Comparison of ENCODE assay signal across 8 mouse cellular contexts in the genomic region with DNA sequence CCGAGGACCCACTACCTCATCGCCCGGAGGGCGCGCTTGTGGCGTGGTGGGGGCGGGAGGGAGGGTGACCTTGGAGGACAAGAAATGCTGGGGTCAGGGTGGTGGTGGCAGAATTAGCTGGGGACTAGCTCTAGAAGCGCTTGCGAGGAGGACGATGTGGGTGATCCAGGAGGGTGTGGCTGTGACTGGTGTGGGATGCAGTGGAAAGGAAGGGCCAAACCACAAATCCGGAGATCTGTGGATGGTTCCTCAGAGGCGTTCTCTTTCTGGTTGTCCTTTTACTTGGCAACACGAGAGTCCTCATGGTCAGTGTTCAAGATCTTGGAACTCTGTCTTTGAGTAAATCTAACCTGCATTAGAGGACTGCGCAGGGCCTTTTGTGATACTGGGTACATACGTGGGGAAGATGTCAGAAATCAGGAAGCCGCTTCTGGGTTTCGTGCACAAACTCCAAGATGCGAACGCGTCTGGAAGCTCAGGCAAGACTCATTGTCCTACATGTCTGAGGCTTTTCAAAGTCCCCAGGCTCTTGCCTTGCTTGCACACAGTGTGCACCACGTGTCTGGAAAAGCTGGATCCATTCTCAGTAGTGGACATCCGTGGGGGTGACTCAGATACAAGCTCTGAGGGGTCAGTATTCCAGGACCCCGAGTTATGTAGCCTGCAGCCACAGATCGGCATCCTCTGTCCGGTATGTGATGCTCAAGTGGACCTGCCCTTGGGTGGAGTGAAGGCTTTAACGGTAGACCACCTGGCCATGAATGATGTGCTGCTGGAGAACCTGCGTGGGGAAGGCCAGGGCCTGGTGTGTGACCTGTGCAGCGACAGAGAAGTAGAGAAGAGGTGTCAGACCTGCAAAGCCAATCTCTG. TPM values are rescaled to one million over a fixed set of nuclear protein-coding genes. Genes with fewer than 3 reads are reported as not detected.
DNase-seq lines count a peak whose midpoint lies in the region; ATAC-seq and TF ChIP-seq lines count a peak whose summit lies in the region.

No protein-coding gene starts in this region.

- TF ChIP-seq CTCF in midbrain, postnatal 0 days (IDR thresholded peaks at IDR 0.05), result no peak

- peak overlapping the region; percentile 78 for H3K27ac ChIP-seq in embryonic facial prominence, embryonic 13.5 days
- peak overlapping the region; percentile 73 for H3K27ac ChIP-seq in intestine, embryonic 14.5 days (ENCODE audit: low read depth)
- peak overlapping the region; percentile 86 for H3K27ac ChIP-seq in midbrain, postnatal 0 days (ENCODE audit: low read depth, low read length)

- H3K9me3 ChIP-seq in embryonic facial prominence, embryonic 13.5 days, result no peaks in the 10 kb centered on the region
- no peaks in the 10 kb centered on the region for H3K9me3 ChIP-seq in intestine, embryonic 14.5 days (ENCODE audit: control insufficient read depth, low read length)
- H3K9me3 ChIP-seq in midbrain, postnatal 0 days (ENCODE audit: low read length), result no peaks in the 10 kb centered on the region

- ATAC-seq in CD4-positive, CD25-positive, alpha-beta regulatory T cell, adult 4 months, result peak; percentile 1
- peak; percentile 63 for ATAC-seq in embryonic facial prominence, embryonic 13.5 days (ENCODE audit: insufficient number of reproducible peaks, insufficient read depth, low FRiP score, low TSS enrichment, low read depth)
- peak; percentile 64 for ATAC-seq in intestine, embryonic 14.5 days (replicated peaks; ENCODE audit: low FRiP score, low TSS enrichment, low read depth)
- ATAC-seq in midbrain, postnatal 0 days (ENCODE audit: low FRiP score), result peak; percentile 50

- intact Hi-C loops in heart, postnatal 36 days (cut with DNase I), result loop anchor here (10.0 kb wide), 3 partner anchors 238 to 682 kb away; a partner anchor contains a TSS

- H3K9ac ChIP-seq in embryonic facial prominence, embryonic 13.5 days, result peak overlapping the region; percentile 79
- peak overlapping the region; percentile 68 for H3K9ac ChIP-seq in intestine, embryonic 14.5 days (ENCODE audit: low read length)
- H3K9ac ChIP-seq in midbrain, postnatal 0 days (replicated peaks; ENCODE audit: low read length, poor library complexity, severe bottlenecking), result peak overlapping the region; percentile 71

- peak; percentile 95 for DNase-seq in heart, adult 11 months
- no peak for DNase-seq in heart, postnatal 36 days
- no peak for DNase-seq in intestine, embryonic 14.5 days (ENCODE audit: low spot score)
- no peak for DNase-seq in midbrain, postnatal 0 days (ENCODE audit: low spot score)
- no peak for DNase-seq in gastrocnemius, postnatal 10 days
- DNase-seq in spleen, postnatal 10 days (ENCODE audit: low spot score in 2 of 2), result no peak

- peak overlapping the region; percentile 74 for H3K4me2 ChIP-seq in embryonic facial prominence, embryonic 13.5 days
- peak overlapping the region; percentile 80 for H3K4me2 ChIP-seq in intestine, embryonic 14.5 days (ENCODE audit: low read length)
- H3K4me2 ChIP-seq in midbrain, postnatal 0 days (ENCODE audit: low read depth, low read length, poor library complexity, severe bottlenecking), result peak overlapping the region; percentile 75

- no peaks in the 10 kb centered on the region for H3K27me3 ChIP-seq in embryonic facial prominence, embryonic 13.5 days
- H3K27me3 ChIP-seq in intestine, embryonic 14.5 days (replicated peaks; ENCODE audit: control insufficient read depth, insufficient read depth, low read length), result no peaks in the 10 kb centered on the region
- no peaks in the 10 kb centered on the region for H3K27me3 ChIP-seq in midbrain, postnatal 0 days (ENCODE audit: insufficient read depth, low read length)

- whole genome bisulfite sequencing in embryonic facial prominence, embryonic 13.5 days, result 37% methylated on average over 28 of the region's 28 CpGs
- WGBS in intestine, embryonic 14.5 days, result 30% methylated on average over 28 of the region's 28 CpGs
- 37% methylated on average over 27 of the region's 28 CpGs for WGBS in midbrain, postnatal 0 days

- peak overlapping the region; percentile 60 for H3K4me3 ChIP-seq in embryonic facial prominence, embryonic 13.5 days
- H3K4me3 ChIP-seq in intestine, embryonic 14.5 days (ENCODE audit: low read depth, low read length), result peak overlapping the region; percentile 63
- H3K4me3 ChIP-seq in midbrain, postnatal 0 days (ENCODE audit: low read depth, low read length), result peak overlapping the region; percentile 51

- H3K36me3 ChIP-seq in embryonic facial prominence, embryonic 13.5 days, result peaks cover 14% of the 10 kb centered on the region
- H3K36me3 ChIP-seq in intestine, embryonic 14.5 days (ENCODE audit: control insufficient read depth, insufficient read depth, low read length), result 0 out of 2 replicates have a peak, but pooled peaks cover 4% of the 10 kb centered on the region
- H3K36me3 ChIP-seq in midbrain, postnatal 0 days (ENCODE audit: insufficient read depth, low read length), result peaks cover 4% of the 10 kb centered on the region; the same call in 1 of the 2 replicates

- H3K4me1 ChIP-seq in embryonic facial prominence, embryonic 13.5 days, result peaks cover 42% of the 10 kb centered on the region
- peaks cover 19% of the 10 kb centered on the region; the same call in 1 of the 2 replicates for H3K4me1 ChIP-seq in intestine, embryonic 14.5 days (replicated peaks; ENCODE audit: control insufficient read depth, insufficient read depth, low read length)
- peaks cover 7% of the 10 kb centered on the region for H3K4me1 ChIP-seq in midbrain, postnatal 0 days (ENCODE audit: insufficient read depth, low read length)

RNA-seq across cellular contexts. Expression of a gene that starts 0.7 kb away (rescaled TPM):
- total RNA-seq in heart, postnatal 36 days (2021), result 1 to 10 TPM; 8.0 to 9.2 TPM
- polyA plus RNA-seq in CD4-positive, CD25-positive, alpha-beta regulatory T cell, adult 4 months (2017; shearing (Covaris generic)), result 1 to 10 TPM in 1 of 2 experiments, under 1 TPM in 1; 0.91 to 2.2 TPM
- polyA plus RNA-seq in embryonic facial prominence, embryonic 13.5 days (2015; fragmentation: Nextera tagmentation; extraction: Ambion mirVana), result 7.7 and 8.2 TPM in 2 replicates
- 4.5 and 5.9 TPM in 2 replicates for polyA plus RNA-seq in intestine, embryonic 14.5 days (2014; fragmentation: Nextera tagmentation; extraction: Ambion mirVana)
- 6.7 and 8.9 TPM in 2 replicates for total RNA-seq in midbrain, postnatal 0 days (2014; rRNA removed)
- 5.1 and 5.8 TPM in 2 replicates for polyA plus RNA-seq in midbrain, postnatal 0 days (2015; fragmentation: Nextera tagmentation; extraction: Ambion mirVana)
- total RNA-seq in gastrocnemius, postnatal 10 days (2021), result 1 to 10 TPM; 7.8 to 9.0 TPM

RNA-seq across cellular contexts. Expression of a gene that starts 46.7 kb away (rescaled TPM):
- 1 to 10 TPM; 2.2 to 2.6 TPM for total RNA-seq in heart, postnatal 36 days (2021)
- 10 to 100 TPM; 12.8 to 19.0 TPM for polyA plus RNA-seq in CD4-positive, CD25-positive, alpha-beta regulatory T cell, adult 4 months (2017; shearing (Covaris generic))
- 15.5 and 15.9 TPM in 2 replicates for polyA plus RNA-seq in embryonic facial prominence, embryonic 13.5 days (2015; fragmentation: Nextera tagmentation; extraction: Ambion mirVana)
- 16.2 and 21.5 TPM in 2 replicates for polyA plus RNA-seq in intestine, embryonic 14.5 days (2014; fragmentation: Nextera tagmentation; extraction: Ambion mirVana)
- total RNA-seq in midbrain, postnatal 0 days (2014; rRNA removed), result 3.6 and 3.7 TPM in 2 replicates
- polyA plus RNA-seq in midbrain, postnatal 0 days (2015; fragmentation: Nextera tagmentation; extraction: Ambion mirVana), result 1.5 and 1.9 TPM in 2 replicates
- total RNA-seq in gastrocnemius, postnatal 10 days (2021), result 1 to 10 TPM; 5.0 to 5.6 TPM

Comparison
In these comparisons a context has a peak if more than half of its experiments do, and no peak if none do; other contexts are left out.
1. ATAC-seq: peak in every context shown above with its lines; median percentile 64 in intestine, embryonic 14.5 days; 63 in embryonic facial prominence, embryonic 13.5 days; 50 in midbrain, postnatal 0 days; 1 in CD4-positive, CD25-positive, alpha-beta regulatory T cell, adult 4 months.